Mouse (Mus musculus) embryonic facial prominence, embryonic 15.5 days (tissue): ENCODE results near the gene Olfr1360. TPM values are rescaled to one million over a fixed set of nuclear protein-coding genes. Genes with fewer than 3 reads are reported as not detected.
"Not testable (repeated sequence)": the region's sequence is repeated elsewhere in the genome, so short reads cannot be mapped to it uniquely, and the experiment has no call there.

ENCODE experiments used
- ATAC-seq: fragments of 200-750 bp; cut with Nextera tagmentation; 2 replicates; pipeline ENCODE4 v1.8.0; 2017; ENCODE audit warnings: low read depth, moderate TSS enrichment; ENCODE audit not compliant: insufficient number of reproducible peaks, low FRiP score, low TSS enrichment
- H3K27ac ChIP-seq: fragments of 300-500 bp; sonication (generic); replicated peaks from 2 replicates; pipeline ENCODE4 v1.5.1; 2015; ENCODE audit warnings: mild to moderate bottlenecking, inconsistent platforms
- H3K27me3 ChIP-seq: fragments of 300-500 bp; sonication (generic); 2 replicates; pipeline ENCODE4 v1.6.1; 2015; ENCODE audit warnings: inconsistent platforms
- H3K36me3 ChIP-seq: fragments of 300-500 bp; sonication (generic); 2 replicates; pipeline ENCODE4 v1.6.1; 2015; ENCODE audit warnings: mild to moderate bottlenecking, inconsistent platforms
- H3K4me1 ChIP-seq: fragments of 300-500 bp; sonication (generic); 2 replicates; pipeline ENCODE4 v1.6.1; 2015; ENCODE audit warnings: inconsistent platforms
- H3K4me2 ChIP-seq: fragments of 300-500 bp; sonication (generic); replicated peaks from 2 replicates; pipeline ENCODE4 v1.6.1; 2015; ENCODE audit warnings: mild to moderate bottlenecking, inconsistent platforms
- H3K4me3 ChIP-seq: fragments of 300-500 bp; sonication (generic); replicated peaks from 2 replicates; pipeline ENCODE4 v1.5.1; 2015; ENCODE audit warnings: mild to moderate bottlenecking, inconsistent platforms
- H3K9ac ChIP-seq: fragments of 300-500 bp; sonication (generic); 2 replicates; pipeline ENCODE4 v1.6.1; 2015; ENCODE audit warnings: inconsistent platforms
- H3K9me3 ChIP-seq: fragments of 300-500 bp; sonication (generic); replicated peaks from 2 replicates; pipeline ENCODE4 v1.6.1; 2016; ENCODE audit warnings: inconsistent platforms
- WGBS: fragments of 180-500 bp; shearing (Covaris S2); methylation state at CpG from one replicate; pipeline ENCODE4 v1.1.7; 2015; 5-methylcytosine and 5-hydroxymethylcytosine counted together
- polyA plus RNA-seq: library from polyadenylated mRNA; unstranded; fragments of >200 nt; fragmentation: Nextera tagmentation; extraction: Ambion mirVana; gene quantifications from 2 replicates; pipeline ENCODE4 v1.2.1, GENCODE M21; 2015

Gene Olfr1360
- polyA plus RNA-seq, 1 experiment from 2014 or later: not detected

- H3K36me3 ChIP-seq, H3K9me3 ChIP-seq, H3K27me3 ChIP-seq: not testable (repeated sequence)
- H3K9ac ChIP-seq: peak within 1 kb of the TSS; percentile 39; the same call in 1 of the 2 replicates
- H3K4me2 ChIP-seq: peak within 1 kb of the TSS; percentile 77
- peak within 1 kb of the TSS; percentile 92 for H3K27ac ChIP-seq
- WGBS: 1% methylated on average over 28 of the region's 50 CpGs
- H3K4me3 ChIP-seq: peak within 1 kb of the TSS; percentile 44
- ATAC-seq: peak; percentile 93
- peaks cover 38% of the 10 kb centered on the region for H3K4me1 ChIP-seq
Observed at GRCm38 (mm10) chr13:21715864-21716539, 38.8 kb upstream of the Olfr1360 start, which contains the start of the genes Hist1h2bl and Hist1h2ai. TSS of gene Hist1h2bl (minus strand) at chr13:21716143. TSS of gene Hist1h2ai (plus strand) at chr13:21716422.

DNA sequence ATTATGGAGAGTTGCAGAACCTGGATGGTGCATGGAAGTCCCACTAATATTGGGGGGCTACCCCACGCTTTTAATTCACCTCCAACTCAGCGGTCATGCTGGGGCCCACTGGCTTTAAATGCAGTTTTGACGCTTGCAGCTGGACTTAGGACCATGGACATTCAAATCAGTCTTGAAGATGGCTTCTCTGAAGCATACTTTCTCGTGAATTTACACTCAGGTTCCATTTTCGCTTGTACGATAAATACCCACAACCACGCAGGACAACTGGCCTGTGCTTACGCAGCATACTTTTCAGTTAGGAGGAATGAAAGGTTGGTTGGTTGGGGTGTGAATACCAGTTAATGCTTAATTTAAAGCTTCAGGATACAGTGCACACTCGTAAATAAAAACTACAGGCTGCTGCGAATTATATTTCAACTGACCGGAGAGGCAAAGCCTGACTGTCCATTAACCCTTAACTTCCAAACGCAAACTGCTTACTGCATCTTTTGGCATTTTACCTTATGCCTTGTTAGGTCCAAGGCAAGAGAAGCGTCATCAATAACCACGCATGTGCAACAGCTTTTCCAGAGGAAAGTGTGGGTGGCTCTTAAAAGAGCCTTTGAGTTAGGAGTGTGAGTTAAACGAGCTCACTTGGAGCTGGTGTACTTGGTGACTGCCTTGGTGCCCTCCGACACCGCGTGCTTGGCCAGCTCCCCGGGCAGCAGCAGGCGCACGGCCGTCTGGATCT lies 38.1 kb upstream of the Olfr1360 start:
- Histone ChIP-seq H3K4me2 (peak overlapping the region; percentile 77), H3K4me3 (peak overlapping the region; percentile 44), H3K27me3 (no peaks in the 10 kb centered on the region), H3K9ac (peak overlapping the region; percentile 35; the same call in 1 of the 2 replicates), H3K9me3 (no peaks in the 10 kb centered on the region), H3K36me3 (no peaks in the 10 kb centered on the region), H3K27ac (peak overlapping the region; percentile 91), H3K4me1 (peaks cover 34% of the 10 kb centered on the region)
- ATAC-seq: no peak
- under 1% methylated on average over 21 of the region's 22 CpGs for WGBS

- Histone ChIP-seq H3K9ac (0 out of 2 replicates have a peak overlapping the region, but pooled peaks have one; percentile 35), H3K4me2 (peak overlapping the region; percentile 77), H3K36me3 (no peaks in the 10 kb centered on the region), H3K9me3 (no peaks in the 10 kb centered on the region), H3K4me3 (peak overlapping the region; percentile 44), H3K27me3 (no peaks in the 10 kb centered on the region), H3K4me1 (peaks cover 34% of the 10 kb centered on the region), H3K27ac (peak overlapping the region; percentile 91)
- ATAC-seq: no peak
- 2% methylated on average over 7 of the region's 7 CpGs for WGBS
Observed at GRCm38 (mm10) chr13:21714725-21715124, 37.5 kb upstream of the Olfr1360 start.

DNA sequence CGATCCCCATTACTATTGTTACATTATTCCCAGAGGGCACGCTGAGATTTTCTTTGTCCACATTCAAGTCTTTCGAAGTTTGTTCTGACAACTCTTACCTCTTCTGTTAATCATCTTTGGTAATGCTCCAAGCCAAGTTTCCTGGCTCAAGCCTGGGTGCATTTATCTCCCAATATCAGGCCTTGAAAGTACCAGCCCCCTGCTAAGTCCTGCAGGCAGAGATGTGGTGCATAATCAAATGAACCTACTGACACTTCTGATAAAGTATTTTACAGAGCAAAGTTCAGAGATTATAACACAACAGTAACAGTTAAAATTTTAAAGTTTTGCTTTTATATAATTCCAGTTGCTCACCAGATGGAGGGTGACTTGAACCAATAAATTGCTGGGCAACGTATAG lies 34.5 kb upstream of the Olfr1360 start:
- Histone ChIP-seq H3K4me2 (peak overlapping the region; percentile 56), H3K27ac (no peak overlapping the region), H3K27me3 (no peaks in the 10 kb centered on the region), H3K9ac (no peak overlapping the region), H3K36me3 (no peaks in the 10 kb centered on the region), H3K4me1 (peaks cover 17% of the 10 kb centered on the region), H3K4me3 (peak overlapping the region; percentile 76), H3K9me3 (no peaks in the 10 kb centered on the region)
- no peak for ATAC-seq
- WGBS: 21% methylated on average over 4 of the region's 4 CpGs

GRCm38 (mm10) chr13:21710821-21711525 lies 33.8 kb upstream of the Olfr1360 start:
- Histone ChIP-seq H3K27me3 (no peaks in the 10 kb centered on the region), H3K9me3 (no peaks in the 10 kb centered on the region), H3K4me1 (peaks cover 16% of the 10 kb centered on the region), H3K36me3 (no peaks in the 10 kb centered on the region), H3K9ac (peak overlapping the region; percentile 26; the same call in 1 of the 2 replicates), H3K4me2 (peak overlapping the region; percentile 56), H3K4me3 (peak overlapping the region; percentile 76), H3K27ac (peak overlapping the region; percentile 35; the same call in 1 of the 2 replicates)
- 2% methylated on average over 22 of the region's 22 CpGs for WGBS
- peak; percentile 78 for ATAC-seq

DNA sequence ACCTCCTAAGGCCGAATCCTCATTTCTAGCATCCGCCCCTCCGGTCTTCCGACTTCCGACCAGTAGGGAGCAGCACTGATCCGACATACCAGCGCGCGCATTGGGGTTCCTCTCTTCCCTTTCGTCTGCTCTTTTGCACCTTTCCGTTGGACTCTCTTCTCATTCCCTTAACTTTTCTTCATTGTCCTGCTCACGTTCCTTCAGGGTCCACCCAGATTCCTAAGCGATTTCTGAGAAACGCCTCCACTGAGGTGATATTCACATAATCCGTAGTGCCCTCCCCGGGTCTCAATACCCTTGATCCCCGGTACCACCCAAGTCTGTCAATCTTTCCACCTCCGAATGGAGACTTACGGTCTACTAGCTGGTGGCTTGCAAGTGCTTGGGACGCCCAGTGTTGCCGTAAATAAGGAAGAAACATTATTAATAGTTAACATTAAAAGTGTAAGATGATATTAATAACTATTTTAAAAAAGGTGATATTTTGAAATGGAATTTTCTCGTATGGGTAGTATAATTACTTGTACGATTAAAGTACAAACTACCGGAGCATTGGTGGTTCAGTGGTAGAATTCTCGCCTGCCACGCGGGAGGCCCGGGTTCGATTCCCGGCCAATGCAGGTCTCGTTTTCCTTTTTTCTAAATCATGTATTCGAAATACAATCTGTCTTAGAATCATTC lies 33.0 kb upstream of the Olfr1360 start:
- H3K4me2 ChIP-seq: peak overlapping the region; percentile 56
- H3K4me1 ChIP-seq: peaks cover 12% of the 10 kb centered on the region
- WGBS: under 1% methylated on average over 32 of the region's 32 CpGs

GRCm38 (mm10) chr13:21706669-21707068 lies 29.5 kb upstream of the Olfr1360 start:
- Histone ChIP-seq H3K4me1 (peaks cover 7% of the 10 kb centered on the region; the same call in 1 of the 2 replicates), H3K27ac (no peak overlapping the region), H3K27me3 (no peaks in the 10 kb centered on the region), H3K36me3 (no peaks in the 10 kb centered on the region), H3K4me2 (no peak overlapping the region), H3K4me3 (no peak overlapping the region), H3K9ac (no peak overlapping the region), H3K9me3 (no peaks in the 10 kb centered on the region)
- ATAC-seq: no peak
- WGBS: 73% methylated on average over 4 of the region's 4 CpGs

More for the DNA sequence above, 33.0 kb upstream of the Olfr1360 start:
- no peaks in the 10 kb centered on the region for H3K36me3 ChIP-seq
- no peaks in the 10 kb centered on the region for H3K27me3 ChIP-seq
- peak overlapping the region; percentile 91 for H3K27ac ChIP-seq
- H3K9me3 ChIP-seq: no peaks in the 10 kb centered on the region
- H3K9ac ChIP-seq: peak overlapping the region; percentile 51
- H3K4me3 ChIP-seq: peak overlapping the region; percentile 76
- ATAC-seq: peak; percentile 81

GRCm38 (mm10) chr13:21697811-21698210 lies 20.6 kb upstream of the Olfr1360 start, which contains the start of gene Olfr1359:
TSS of gene Olfr1359 (plus strand) at chr13:21698111.
- H3K9ac ChIP-seq: no peak within 1 kb of the TSS
- H3K9me3 ChIP-seq: no peaks in the 10 kb centered on the region
- no peaks in the 10 kb centered on the region for H3K27me3 ChIP-seq
- H3K4me3 ChIP-seq: no peak within 1 kb of the TSS
- ATAC-seq: no peak
- no peaks in the 10 kb centered on the region for H3K4me1 ChIP-seq
- no peaks in the 10 kb centered on the region for H3K36me3 ChIP-seq
- H3K4me2 ChIP-seq: no peak within 1 kb of the TSS
- H3K27ac ChIP-seq: no peak within 1 kb of the TSS

- Histone ChIP-seq H3K36me3 (no peaks in the 10 kb centered on the region), H3K4me2 (no peak within 1 kb of the TSS), H3K27me3 (no peaks in the 10 kb centered on the region), H3K9ac (no peak within 1 kb of the TSS), H3K4me1 (no peaks in the 10 kb centered on the region), H3K9me3 (no peaks in the 10 kb centered on the region), H3K4me3 (no peak within 1 kb of the TSS), H3K27ac (no peak within 1 kb of the TSS)
- ATAC-seq: no peak
- 52% methylated on average over 2 of the region's 2 CpGs for WGBS
Observed at GRCm38 (mm10) chr13:21663286-21663685, 13.9 kb downstream of the Olfr1360 start, which contains the start of gene Olfr1361. TSS of gene Olfr1361 (minus strand) at chr13:21663386.

GRCm38 (mm10) chr13:21642418-21642817 lies 34.8 kb downstream of the Olfr1360 start, which contains the start of gene Olfr11:
TSS of gene Olfr11 (minus strand) at chr13:21642518.
- Histone ChIP-seq H3K4me1 (no peaks in the 10 kb centered on the region), H3K4me3 (no peak within 1 kb of the TSS), H3K36me3 (no peaks in the 10 kb centered on the region), H3K27ac (no peak within 1 kb of the TSS), H3K9me3 (no peaks in the 10 kb centered on the region), H3K27me3 (no peaks in the 10 kb centered on the region), H3K4me2 (no peak within 1 kb of the TSS), H3K9ac (no peak within 1 kb of the TSS)
- WGBS: 83% methylated on average over 2 of the region's 2 CpGs
- ATAC-seq: no peak
